Mouse (Mus musculus) spleen, postnatal 14 days (tissue): Measurements from ENCODE around the gene 1700017D01Rik.
"Not testable (repeated sequence)": the region's sequence is repeated elsewhere in the genome, so short reads cannot be mapped to it uniquely, and the experiment has no call there.

Experiments
- DNase-seq, 2 experiments: peaks; one replicate each; pipeline ENCODE4 v3.0.0; 2021 to 2022; ENCODE audit warnings: low spot score in 2 of 2

The 1700017D01Rik gene

DNA sequence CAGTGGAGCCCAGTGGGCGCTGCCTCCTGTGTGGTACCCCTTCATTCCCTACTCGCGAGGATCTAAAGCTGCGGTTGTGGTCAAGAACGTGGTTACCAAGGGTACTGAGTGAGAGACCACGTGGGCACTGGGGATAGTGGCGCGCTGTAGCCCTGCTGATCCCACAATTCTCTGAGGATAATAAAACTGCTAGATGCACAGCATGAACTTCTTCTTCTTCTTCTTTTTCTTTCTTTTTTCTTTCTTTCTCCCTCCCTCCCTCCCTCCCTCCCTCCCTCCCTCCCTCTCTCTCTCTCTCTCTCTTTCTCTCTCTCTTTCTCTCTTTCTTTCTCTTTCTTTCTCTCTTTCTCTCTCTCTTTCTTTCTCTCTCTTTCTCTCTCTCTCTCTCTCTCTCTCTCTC lies at the start of gene 1700017D01Rik:
Gene 1700017D01Rik, minus strand, starts transcription at position 101 of the 400 bp plus-strand sequence.
- DNase-seq, result not testable (repeated sequence)

DNA sequence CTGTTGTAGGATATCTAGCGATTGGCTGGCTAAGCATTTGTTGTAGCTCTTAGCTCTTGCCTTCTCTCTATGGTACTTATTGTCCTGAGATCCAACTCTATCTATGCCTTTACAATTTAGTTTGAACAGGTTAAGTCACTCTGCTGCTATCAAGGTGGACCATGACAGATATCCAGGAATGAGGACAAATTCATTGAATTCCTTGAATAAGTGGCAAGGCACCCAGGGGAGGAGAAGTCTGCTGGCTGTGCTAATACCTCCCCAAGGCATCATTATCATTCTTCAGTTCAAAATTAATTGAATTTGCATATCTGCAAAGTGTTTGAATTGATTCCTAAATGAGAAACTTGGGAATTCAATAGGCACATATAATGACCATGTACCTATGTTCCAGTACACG lies 46.8 kb upstream of the 1700017D01Rik start:
- no peak for DNase-seq

DNA sequence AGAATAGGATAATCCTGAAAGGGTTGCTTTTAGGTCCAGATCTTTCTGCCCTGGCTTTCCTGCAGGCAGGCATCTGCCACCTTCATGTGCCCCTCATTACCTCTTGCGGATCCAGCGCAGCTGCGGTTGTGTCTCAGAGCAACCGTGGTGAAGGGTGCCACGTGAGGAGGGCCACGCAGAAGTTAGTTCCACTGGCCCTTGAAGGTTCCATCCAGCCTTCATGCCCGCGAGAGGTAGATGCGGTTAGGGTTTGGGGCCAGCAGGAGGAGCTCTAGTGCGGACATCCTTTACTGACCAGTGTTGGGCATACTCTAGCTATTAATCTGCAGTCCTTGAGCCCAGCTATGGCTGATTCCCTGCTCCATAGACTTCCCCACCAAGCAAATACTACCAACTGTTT lies 34.5 kb upstream of the 1700017D01Rik start, which contains the start of gene 1700025F22Rik:
Gene 1700025F22Rik, minus strand, starts transcription at position 149 of the 400 bp plus-strand sequence.
- peak; percentile 25 to 26 for DNase-seq

DNA sequence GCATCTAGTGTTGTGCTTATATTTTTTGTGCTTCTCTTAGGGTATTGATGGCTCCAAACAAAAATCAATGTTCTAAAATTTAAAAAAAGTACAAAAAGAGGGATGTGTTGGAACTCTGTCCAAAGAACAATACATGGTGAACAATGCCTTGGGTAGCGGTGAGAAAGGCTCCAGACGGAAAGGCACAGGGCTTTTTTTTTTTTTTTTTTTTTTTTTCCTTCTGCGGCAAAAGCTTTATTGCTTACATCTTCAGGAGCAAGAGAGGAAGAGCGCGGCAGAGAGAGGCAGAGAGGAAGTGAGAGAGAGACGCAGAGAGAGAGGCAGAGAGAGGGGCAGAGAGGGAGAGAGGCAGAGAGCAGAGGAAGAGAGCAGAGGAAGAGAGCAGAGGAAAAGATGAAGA lies 27.2 kb upstream of the 1700017D01Rik start:
- DNase-seq, result not testable (repeated sequence)

DNA sequence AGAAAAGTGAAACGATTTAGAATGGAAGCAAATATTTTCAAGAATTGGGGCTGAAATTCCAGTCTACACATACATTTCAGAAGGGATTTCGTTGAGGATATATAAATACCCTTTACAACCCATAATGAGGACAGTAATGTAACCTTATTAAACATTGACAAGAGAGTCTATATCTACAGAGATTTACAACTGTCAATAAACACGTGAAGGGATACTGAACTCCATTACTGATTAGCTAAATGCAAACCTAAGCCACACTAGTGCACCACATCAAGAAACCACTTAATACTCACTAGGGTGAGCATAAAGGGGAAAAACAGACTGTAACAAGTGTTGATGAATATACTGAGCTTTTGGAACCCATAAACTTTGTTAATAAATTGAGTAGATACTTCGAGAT lies 4.7 kb upstream of the 1700017D01Rik start:
- DNase-seq, result no peak

DNA sequence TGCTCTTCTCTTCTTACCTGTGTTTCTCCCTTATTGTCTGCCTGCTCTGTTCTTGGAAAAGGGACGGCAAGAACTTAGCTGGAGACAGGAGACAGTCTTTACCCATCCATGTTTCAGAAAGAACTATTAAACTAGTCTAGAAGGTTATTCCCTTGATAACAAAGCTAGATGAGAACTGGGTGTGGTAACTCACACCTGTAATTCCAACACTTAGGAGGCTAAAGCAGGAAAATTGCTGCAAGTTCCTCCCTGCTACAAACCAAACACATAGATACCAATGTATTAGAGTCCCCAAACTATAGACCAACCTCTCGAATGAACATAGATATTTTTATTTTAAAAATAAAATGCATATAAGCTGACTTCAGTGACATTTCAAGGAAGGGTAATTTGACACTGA lies 4.2 kb upstream of the 1700017D01Rik start:
- no peak for DNase-seq

DNA sequence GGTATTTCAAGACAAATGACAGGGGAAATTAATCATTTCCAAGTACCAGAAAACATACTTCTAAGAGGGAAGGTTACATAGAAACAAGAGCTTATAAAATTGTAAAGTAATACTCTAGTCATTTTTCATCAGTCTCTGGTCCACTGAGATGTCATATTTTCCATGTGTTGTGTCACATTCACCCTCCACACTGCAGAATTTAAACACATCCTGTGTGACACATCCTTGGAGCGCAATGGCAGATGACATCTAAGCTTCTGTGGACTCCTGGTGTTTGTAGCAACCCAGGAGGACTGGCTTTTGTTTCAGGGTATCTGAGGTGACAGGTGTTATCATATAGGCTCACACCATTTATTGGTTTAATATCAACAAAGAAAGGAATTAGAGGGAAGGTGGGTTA lies 974 bp downstream of the 1700017D01Rik start:
- DNase-seq, result no peak

DNA sequence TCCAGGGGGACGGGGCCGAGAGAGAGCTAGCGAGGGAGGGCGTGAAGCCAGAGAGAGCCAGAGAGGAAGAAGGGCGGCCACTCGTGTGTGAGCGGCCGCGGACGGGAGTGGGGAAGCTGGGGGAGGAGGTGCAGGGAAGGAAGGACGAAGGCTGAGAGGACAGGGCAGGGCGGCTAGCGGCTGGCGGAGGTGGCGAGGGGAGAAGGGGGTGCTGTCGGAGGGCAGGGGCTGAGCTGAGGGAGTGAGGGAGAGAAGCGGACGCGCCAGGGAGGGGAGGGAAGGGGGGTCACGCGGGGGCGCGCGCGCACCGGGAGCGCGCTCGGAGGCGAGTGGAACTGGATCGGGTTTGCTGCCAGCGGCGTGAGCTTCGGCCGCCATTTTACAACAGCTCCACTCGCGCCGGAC lies 9.7 kb downstream of the 1700017D01Rik start:
- DNase-seq, result not testable (repeated sequence)

DNA sequence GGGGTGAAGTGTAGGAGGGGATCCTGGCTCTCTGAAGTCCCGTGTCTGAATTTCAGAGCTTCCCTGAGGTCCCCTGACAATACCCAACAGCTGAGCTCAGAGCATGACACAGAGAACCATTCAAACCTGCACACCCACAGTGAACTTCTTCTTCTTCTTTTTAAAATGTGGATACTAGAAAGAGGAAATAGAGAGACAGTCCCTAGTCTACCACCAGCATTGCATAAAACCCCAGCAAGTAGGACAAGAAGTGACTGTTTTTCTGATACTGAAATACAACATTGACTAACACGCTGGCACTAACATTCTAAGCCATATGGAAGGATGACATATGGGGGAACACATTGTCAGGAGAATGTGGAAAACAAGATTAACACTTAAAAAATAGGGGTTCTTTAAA lies 11.3 kb downstream of the 1700017D01Rik start:
- no peak for DNase-seq

DNA sequence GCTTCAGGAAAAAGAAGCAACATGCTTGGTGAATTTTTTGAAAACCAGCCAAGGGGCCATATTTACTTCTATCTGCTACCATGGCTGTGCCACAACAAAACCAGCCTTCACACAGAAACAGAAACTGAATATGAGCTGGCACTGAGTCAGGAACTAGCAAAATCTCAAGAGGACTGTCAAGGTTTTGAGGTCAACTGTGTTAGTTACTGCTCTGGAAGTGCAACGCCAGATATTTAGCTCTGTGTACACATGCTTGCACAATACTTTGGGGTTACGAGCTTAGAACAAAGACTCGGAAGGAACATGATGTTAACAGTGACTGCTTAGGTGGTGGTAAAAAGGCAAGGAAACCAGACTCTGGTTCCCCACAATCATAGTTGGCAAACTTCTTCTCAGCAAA lies 22.9 kb downstream of the 1700017D01Rik start:
- no peak for DNase-seq

DNA sequence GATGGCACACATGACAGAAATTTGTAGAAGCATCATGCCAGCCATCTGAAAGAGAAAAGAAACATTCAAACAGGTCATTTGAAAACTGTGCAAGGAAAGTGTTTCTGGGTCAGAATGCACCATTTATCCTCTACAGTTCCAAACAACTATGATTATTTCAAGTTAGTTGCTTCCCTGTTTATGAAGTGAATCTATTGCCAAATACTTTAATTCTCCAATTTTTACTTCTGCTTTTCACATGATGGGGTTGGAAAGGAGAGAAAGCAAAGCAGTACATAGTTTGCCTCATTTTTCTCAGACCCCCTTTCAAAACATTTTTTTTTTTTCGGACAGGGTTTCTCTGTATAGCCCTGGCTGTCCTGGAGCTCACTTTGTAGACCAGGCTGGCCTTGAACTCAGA lies 28.8 kb downstream of the 1700017D01Rik start:
- no peak for DNase-seq

DNA sequence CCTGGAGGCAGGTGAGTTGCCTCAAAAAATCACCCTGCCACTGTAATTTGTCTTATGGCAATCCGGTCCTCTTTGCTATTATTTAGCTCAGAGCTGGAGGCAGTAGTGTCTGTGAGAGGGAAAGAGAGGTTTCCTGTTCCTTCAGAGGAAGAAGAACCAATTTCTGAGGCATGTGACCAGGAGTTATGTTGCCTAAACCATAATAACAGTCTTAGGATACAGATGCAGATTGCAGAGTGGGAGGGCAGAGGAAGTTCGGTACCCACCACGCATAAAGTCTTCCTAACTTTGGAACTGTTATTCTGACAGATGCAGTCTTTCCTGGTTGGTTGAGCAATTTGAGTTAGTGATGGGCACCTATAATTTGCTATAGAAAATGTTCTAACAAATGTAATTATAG lies 32.3 kb downstream of the 1700017D01Rik start:
- no peak for DNase-seq

DNA sequence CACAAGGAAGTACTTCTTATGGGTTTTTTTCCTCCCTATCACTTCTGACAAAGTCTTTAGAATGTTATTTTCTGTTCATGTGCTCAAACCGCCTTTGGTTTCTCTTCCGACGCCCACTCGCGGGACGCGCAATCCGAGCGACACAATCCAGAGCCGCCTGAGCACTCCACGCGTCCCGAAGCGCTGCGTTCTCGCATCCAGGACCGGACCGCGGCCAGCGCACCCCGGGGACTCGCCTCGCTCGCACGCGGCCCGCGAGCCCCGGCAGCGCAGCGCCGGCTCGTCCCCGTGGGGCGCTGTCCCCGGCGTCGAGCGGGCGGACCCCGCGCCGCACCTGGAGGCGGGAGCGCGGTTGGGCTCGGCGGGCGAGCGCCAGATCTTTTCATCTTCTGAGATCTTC lies 38.5 kb downstream of the 1700017D01Rik start:
- DNase-seq, result not testable (repeated sequence)

DNA sequence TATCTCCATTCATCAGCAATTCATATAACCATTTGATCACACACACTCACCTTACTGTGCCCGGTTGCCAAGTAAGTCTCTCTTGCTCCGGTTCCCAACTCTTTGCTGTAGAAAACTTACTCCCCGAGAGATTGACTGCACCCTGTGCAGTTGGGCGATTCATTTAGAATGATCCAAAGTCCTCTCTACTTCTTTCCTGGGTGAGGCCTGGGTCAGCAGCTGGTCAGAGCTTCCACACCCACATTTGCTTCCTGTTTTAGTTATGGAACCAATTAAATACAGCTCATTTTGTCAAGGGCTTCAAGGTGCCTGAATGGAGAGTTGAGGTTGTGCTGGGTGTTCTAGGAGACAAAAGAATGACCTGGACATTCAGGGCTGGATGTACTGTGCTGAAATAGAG lies 49.7 kb downstream of the 1700017D01Rik start, which contains the start of gene Ms4a8a:
Gene Ms4a8a, minus strand, starts transcription at position 169 of the 400 bp plus-strand sequence.
- DNase-seq, result no peak

DNA sequence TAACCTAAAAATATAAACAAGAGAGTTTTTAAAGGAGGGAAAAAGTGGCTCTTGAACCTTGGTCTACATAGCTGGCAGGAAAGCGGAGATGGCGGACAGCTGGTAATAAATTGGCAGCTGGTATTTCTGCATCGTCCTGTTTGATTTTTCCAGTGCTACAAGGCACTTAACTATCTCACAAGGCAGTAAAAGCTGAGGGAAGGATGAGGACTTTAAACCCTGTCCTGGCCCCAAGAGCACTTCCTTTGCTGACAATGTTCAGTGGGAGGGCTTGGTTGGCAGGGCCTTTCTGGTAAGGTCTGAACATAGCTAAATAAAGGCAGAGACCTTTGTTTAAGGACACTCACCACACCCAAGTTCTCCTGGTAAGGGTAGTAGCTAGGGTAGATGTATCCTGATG lies 60.3 kb downstream of the 1700017D01Rik start:
- DNase-seq, result no peak

DNA sequence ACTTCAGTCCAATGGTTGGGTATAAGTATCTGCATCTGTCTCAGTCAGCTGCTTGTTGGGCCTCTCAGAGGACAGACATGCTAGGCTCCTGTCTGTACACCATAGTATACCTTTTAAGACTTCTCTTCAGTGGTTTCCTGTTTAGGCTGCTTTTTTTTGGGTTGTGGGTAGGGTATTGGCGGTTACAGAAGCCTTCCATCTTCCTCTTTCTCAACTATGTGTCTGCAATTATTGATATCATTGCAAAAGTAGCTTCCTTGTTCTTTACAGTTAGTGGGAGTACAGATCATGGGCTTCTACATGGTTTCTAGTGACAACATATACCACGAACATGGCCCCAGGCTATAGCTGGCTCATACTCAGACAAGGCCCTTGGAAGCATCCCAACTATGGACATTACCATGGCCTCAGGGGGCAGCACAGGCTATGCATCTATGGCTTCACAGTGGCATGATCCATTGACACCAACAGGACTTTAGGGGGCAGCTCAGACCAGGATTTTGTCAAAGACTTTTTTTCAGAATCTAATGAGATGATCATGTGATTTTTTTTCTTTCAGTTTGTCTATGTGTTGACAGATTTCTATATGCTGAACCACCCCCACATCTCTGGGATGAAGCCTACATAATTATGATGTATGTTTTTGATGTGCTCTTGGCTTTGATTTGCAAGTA lies 65.3 kb downstream of the 1700017D01Rik start:
- DNase-seq, result no peak

DNA sequence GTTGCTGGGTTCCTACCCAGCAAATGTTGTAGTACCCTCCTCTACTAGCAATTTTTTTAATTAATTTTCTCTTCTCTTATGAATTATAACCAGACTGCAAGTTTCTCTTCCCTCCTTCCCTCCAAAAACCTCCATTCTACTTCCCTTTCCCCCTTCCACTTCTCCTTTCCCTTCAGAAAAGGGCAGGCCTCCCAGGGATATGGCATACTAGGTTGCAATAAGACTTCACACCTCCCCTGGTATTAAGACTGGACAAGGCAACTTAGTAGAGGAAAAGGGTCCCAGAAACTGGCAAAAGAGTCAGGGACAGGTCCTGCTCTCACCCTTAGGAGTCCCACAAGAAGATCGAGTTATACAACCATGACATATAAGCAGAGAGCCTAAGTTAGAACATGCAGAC lies 69.8 kb downstream of the 1700017D01Rik start:
- DNase-seq, result no peak

DNA sequence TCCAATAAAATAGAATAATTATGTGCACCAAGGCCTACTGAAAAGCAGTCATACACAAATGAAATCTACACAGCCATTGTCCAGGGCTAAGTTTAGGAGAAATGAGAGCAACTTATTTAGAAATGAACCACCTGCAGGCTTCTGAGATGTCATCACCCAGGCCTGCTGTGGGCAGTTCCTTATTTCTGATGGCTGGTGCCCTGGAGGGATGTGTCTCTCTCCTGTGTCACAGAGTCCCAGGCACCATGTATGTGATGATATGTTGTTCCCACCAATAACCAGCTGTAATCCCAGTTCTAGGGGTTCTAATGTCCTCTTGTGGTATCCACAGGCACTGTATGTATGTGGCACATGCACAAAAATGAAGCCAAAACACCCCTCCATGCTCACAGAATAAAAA lies 70.7 kb downstream of the 1700017D01Rik start:
- DNase-seq, result no peak

DNA sequence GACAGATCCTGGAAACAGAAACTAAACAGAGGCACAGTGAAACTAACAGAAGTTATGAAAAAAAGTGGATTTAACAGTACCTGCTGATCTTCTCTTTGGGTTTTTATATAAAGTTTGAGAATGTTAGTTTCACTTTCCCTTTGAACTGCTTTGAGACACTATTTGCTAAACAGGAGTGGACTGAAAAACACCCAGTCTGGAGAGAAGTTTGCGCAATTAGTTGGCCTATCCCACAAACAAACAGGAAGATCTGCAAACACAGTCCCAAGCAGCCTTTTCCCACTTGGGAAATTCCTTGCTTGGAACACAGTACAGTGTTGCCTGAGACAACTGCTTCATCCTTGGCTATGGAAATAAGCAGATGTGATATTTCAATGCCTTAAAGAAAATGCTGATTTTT lies 75.0 kb downstream of the 1700017D01Rik start:
- DNase-seq, result not testable (repeated sequence)

DNA sequence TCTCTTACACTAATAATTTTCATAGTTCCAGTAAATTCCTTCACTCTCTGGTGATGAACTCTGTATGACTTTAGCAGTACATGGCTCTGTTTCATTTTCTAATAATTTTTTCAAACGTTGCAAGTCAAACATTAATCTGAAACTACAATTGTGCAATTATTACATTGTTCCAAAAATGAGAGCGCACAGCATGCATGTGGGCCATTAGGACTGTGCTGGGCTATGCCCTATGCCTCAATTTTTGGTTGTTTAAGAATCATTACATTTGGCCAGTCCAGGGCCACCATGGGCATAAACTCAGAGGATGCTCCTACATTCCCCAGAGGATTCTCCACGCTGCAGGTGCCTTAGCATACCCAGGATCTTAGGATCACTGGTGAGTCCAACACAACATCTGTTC lies 77.4 kb downstream of the 1700017D01Rik start:
- no peak for DNase-seq

DNA sequence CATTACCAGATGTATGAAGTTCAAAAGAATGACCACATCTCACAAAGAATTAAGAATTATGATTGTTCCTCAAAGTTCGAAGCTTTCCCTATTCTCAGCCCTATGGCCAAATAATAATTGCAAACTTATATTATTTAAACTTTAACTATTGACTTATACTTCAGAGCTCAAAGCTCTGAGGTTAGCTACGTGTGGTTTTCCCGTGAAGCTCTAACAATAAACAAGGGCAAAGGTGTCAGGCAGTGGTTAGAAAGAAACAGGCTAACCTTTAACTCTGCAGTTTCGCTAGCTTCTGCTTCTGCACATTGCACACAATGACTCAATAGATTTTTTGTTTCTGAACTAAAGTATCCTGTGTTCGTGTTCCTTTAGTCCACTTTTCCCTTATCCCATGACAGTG lies 77.8 kb downstream of the 1700017D01Rik start:
- DNase-seq, result no peak

DNA sequence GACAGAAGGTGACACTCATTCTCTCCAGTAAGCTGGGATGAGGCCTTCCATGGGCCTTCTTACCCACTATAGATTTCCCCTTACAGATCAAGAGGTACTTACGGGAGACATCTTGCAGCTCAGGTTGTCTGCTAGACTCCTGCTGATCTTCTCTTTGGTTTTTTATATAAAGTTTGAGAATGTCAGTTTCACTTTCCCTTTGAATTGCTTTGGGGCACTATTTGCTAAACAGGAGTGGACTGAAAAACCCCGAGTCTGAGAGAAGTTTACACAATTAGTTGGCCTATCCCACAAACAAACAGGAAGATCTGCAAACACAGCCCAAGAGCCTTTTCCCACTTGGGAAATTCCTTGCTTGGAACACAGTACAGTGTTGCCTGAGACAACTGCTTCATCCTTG lies 80.4 kb downstream of the 1700017D01Rik start:
- no peak for DNase-seq

DNA sequence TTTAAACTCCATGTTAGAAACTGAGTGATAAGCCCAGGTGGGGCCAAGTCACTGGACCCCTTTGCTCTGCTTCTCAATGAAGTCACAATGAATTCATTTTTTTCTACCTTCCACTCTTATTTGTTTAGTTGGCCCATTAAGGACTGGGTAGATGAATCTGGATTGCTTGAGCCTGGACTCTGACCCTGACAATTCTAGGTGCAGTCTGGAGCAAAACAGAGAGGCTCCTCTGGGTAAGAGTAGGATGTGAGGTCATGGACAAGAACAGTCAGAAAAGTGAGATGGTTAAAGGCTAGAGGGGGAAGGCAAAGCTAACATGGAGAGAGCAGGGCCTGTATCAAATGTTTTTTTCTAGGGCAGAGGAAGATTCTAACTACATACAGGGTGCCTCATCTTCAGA lies 81.2 kb downstream of the 1700017D01Rik start:
- DNase-seq, result no peak

DNA sequence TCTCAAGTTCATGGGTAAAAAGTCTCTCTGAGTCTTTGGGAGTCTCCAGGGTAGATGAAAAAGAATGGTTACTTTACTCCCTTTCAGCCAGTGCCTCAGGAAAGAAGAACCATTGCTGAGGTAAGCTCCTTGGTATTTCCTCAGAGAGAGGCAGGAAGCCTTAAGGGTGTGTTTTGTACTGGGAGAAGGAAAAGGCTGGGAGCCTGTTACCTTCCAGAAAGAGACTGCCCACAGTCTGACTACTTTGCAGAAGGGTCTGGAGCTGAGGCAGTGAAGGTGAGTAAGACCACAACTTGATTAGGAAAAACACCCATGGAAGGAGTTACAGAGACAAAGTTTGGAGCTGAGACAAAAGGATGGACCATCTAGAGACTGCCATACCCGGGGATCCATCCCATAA lies 82.2 kb downstream of the 1700017D01Rik start:
- DNase-seq, result no peak
